Mouse (Mus musculus): ENCODE results near the gene Ankib1.
"Not testable (repeated sequence)": the region's sequence is repeated elsewhere in the genome, so short reads cannot be mapped to it uniquely, and the experiment has no call there.

Ankib1 gene

GRCm38 (mm10) chr5:3802433-3803291 lies at the start of gene Ankib1, which contains the start of gene Krit1:
Gene Ankib1 (minus strand): TSS chr5:3802925.
Gene Krit1 (plus strand): TSS chr5:3803184.
- peak; percentile 83 for DNase-seq (ENCODE audit: low spot score)

GRCm38 (mm10) chr5:3845026-3845425 lies 42.3 kb upstream of the Ankib1 start, which contains the start of gene Lrrd1:
Gene Lrrd1 (plus strand): TSS chr5:3845173.
- DNase-seq (ENCODE audit: low spot score): no peak

GRCm38 (mm10) chr5:3834107-3834506 lies 31.4 kb upstream of the Ankib1 start:
- no peak for DNase-seq (ENCODE audit: low spot score)

GRCm38 (mm10) chr5:3808472-3808871 lies 5.7 kb upstream of the Ankib1 start:
- DNase-seq (ENCODE audit: low spot score): no peak

- DNase-seq (ENCODE audit: low spot score): no peak
These were observed 804 bp upstream of the Ankib1 start for GRCm38 (mm10) chr5:3803292-3804165.

- no peak for DNase-seq (ENCODE audit: low spot score)
These were observed 873 bp downstream of the Ankib1 start for GRCm38 (mm10) chr5:3801672-3802432.

GRCm38 (mm10) chr5:3800881-3801280 lies 1.8 kb downstream of the Ankib1 start:
- DNase-seq (ENCODE audit: low spot score): no peak

GRCm38 (mm10) chr5:3800041-3800440 lies 2.7 kb downstream of the Ankib1 start:
- no peak for DNase-seq (ENCODE audit: low spot score)

- not testable (repeated sequence) for DNase-seq (ENCODE audit: low spot score)
These were observed 4.1 kb downstream of the Ankib1 start for GRCm38 (mm10) chr5:3798656-3799055.

- not testable (repeated sequence) for DNase-seq (ENCODE audit: low spot score)
These were observed 5.6 kb downstream of the Ankib1 start for GRCm38 (mm10) chr5:3797101-3797500.

GRCm38 (mm10) chr5:3791048-3791447 lies 11.7 kb downstream of the Ankib1 start:
- no peak for DNase-seq (ENCODE audit: low spot score)

- no peak for DNase-seq (ENCODE audit: low spot score)
These were observed 15.2 kb downstream of the Ankib1 start for GRCm38 (mm10) chr5:3787548-3787947.

- DNase-seq (ENCODE audit: low spot score): no peak
These were observed 17.8 kb downstream of the Ankib1 start for GRCm38 (mm10) chr5:3784751-3785496.

GRCm38 (mm10) chr5:3783947-3784681 lies 18.6 kb downstream of the Ankib1 start:
- DNase-seq (ENCODE audit: low spot score): no peak

- no peak for DNase-seq (ENCODE audit: low spot score)
These were observed 20.1 kb downstream of the Ankib1 start for GRCm38 (mm10) chr5:3782670-3783069.

GRCm38 (mm10) chr5:3772017-3772416 lies 30.7 kb downstream of the Ankib1 start:
- no peak for DNase-seq (ENCODE audit: low spot score)

- DNase-seq (ENCODE audit: low spot score): no peak
These were observed 31.2 kb downstream of the Ankib1 start for GRCm38 (mm10) chr5:3771512-3771911.

GRCm38 (mm10) chr5:3750536-3750935 lies 52.2 kb downstream of the Ankib1 start:
- DNase-seq (ENCODE audit: low spot score): not testable (repeated sequence)

- DNase-seq (ENCODE audit: low spot score): not testable (repeated sequence)
These were observed 69.9 kb downstream of the Ankib1 start for GRCm38 (mm10) chr5:3732846-3733245.

GRCm38 (mm10) chr5:3728820-3729219 lies 73.9 kb downstream of the Ankib1 start:
- no peak for DNase-seq (ENCODE audit: low spot score)

Measured in spleen, adult 12 weeks (tissue).